Mouse (Mus musculus): ENCODE measurements around the gene Iqgap1.

DNA sequence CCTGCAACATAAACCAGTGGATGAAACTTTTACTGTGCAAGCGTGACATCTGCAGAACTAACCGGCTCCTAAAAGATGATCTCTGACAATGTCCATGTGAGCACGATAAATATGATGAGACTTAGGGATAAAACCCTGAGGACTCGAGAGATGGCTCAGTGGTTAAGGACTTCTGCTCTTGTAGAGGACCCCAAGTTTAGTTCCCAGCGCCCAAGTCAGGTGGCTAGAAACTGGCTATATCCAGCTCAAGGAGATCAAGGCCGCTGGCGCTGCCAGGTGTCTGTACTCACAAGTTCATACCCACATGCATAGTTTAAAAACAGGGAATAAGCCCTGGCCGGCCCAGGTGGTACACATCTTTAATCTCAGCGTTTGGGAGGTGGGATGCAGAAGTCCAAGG is 133.3 kb downstream of the Iqgap1 start:
- TF ChIP-seq POLR2A (IDR thresholded peaks at IDR 0.05; ENCODE audit: control insufficient read depth, extremely low read depth, insufficient read depth, low read length, poor library complexity) (no peak), CTCF (IDR thresholded peaks at IDR 0.05; ENCODE audit: borderline replicate concordance, control insufficient read depth, extremely low read depth, insufficient read depth, low read length, poor library complexity) (no peak)
